Mouse (Mus musculus) heart, postnatal 0 days (tissue): ENCODE data around the gene Phkg1. TPM values are rescaled to one million over a fixed set of nuclear protein-coding genes. Genes with fewer than 3 reads are reported as not detected.

Experiments
- ATAC-seq: fragments of 200-750 bp; cut with Nextera tagmentation; 2 replicates; pipeline ENCODE4 v1.8.0; 2017; ENCODE audit warnings: low read depth, moderate number of reproducible peaks, moderate library complexity; ENCODE audit not compliant: insufficient read depth
- DNase-seq: peaks from one replicate; pipeline ENCODE4 v3.0.0-alpha.2; 2016; ENCODE audit warnings: low spot score
- H3K27ac ChIP-seq: fragments of 300-500 bp; sonication (generic); 2 replicates; pipeline ENCODE4 v1.5.1; 2014; ENCODE audit warnings: low read depth, mild to moderate bottlenecking
- H3K27me3 ChIP-seq: fragments of 300-500 bp; sonication (generic); 2 replicates; pipeline ENCODE4 v1.6.1; 2014; ENCODE audit warnings: low read length, mixed read lengths; ENCODE audit not compliant: control insufficient read depth, insufficient read depth
- H3K36me3 ChIP-seq: fragments of 300-500 bp; sonication (generic); replicated peaks from 2 replicates; pipeline ENCODE4 v1.6.1; 2014; ENCODE audit warnings: low read length, mixed read lengths; ENCODE audit not compliant: control insufficient read depth, insufficient read depth
- H3K4me1 ChIP-seq: fragments of 300-500 bp; sonication (generic); 2 replicates; pipeline ENCODE4 v1.6.1; 2014; ENCODE audit warnings: antibody characterized with exemption; ENCODE audit not compliant: control insufficient read depth, insufficient read depth
- H3K4me2 ChIP-seq: fragments of 300-500 bp; sonication (generic); 2 replicates; pipeline ENCODE4 v1.6.1; 2014; ENCODE audit warnings: low read depth, mild to moderate bottlenecking, low read length, moderate library complexity
- H3K4me3 ChIP-seq: fragments of 300-500 bp; sonication (generic); 2 replicates; pipeline ENCODE4 v1.5.1; 2014; ENCODE audit warnings: low read depth, low read length
- H3K9ac ChIP-seq: fragments of 300-500 bp; sonication (generic); replicated peaks from 2 replicates; pipeline ENCODE4 v1.6.1; 2014; ENCODE audit warnings: low read depth, low read length, mixed read lengths
- H3K9me3 ChIP-seq: fragments of 300-500 bp; sonication (generic); replicated peaks from 2 replicates; pipeline ENCODE4 v1.6.1; 2016; ENCODE audit warnings: low read length; ENCODE audit not compliant: control insufficient read depth
- CTCF ChIP-seq: IDR thresholded peaks from 2 replicates; pipeline ENCODE4 v1.5.1; 2016; ENCODE audit warnings: antibody characterized with exemption, control low read depth, low read depth
- EP300 ChIP-seq: IDR thresholded peaks from 2 replicates; pipeline ENCODE4 v1.6.1; 2016; ENCODE audit warnings: antibody characterized with exemption, low read depth
- WGBS: fragments of 180-500 bp; shearing (Covaris S2); extraction: QIAGEN DNeasy Blood & Tissue Kit; methylation state at CpG from one replicate; pipeline ENCODE4 v1.1.7; 2014; 5-methylcytosine and 5-hydroxymethylcytosine counted together
- polyA plus RNA-seq: library from polyadenylated mRNA; unstranded; fragments of >200 nt; fragmentation: Nextera tagmentation; extraction: Ambion mirVana; gene quantifications from 2 replicates; pipeline ENCODE4 v1.2.1, GENCODE M21; 2015
- total RNA-seq: library from RNA; depleted of rRNA; stranded (reverse); fragments of >200 nt; gene quantifications from 2 replicates; pipeline ENCODE4 v1.2.3, GENCODE M21; 2014; ENCODE audit warnings: low replicate concordance

Phkg1 gene
- total and polyA plus RNA-seq, 2 experiments from 2014 or later: 2.5 to 9.6 TPM

DNA sequence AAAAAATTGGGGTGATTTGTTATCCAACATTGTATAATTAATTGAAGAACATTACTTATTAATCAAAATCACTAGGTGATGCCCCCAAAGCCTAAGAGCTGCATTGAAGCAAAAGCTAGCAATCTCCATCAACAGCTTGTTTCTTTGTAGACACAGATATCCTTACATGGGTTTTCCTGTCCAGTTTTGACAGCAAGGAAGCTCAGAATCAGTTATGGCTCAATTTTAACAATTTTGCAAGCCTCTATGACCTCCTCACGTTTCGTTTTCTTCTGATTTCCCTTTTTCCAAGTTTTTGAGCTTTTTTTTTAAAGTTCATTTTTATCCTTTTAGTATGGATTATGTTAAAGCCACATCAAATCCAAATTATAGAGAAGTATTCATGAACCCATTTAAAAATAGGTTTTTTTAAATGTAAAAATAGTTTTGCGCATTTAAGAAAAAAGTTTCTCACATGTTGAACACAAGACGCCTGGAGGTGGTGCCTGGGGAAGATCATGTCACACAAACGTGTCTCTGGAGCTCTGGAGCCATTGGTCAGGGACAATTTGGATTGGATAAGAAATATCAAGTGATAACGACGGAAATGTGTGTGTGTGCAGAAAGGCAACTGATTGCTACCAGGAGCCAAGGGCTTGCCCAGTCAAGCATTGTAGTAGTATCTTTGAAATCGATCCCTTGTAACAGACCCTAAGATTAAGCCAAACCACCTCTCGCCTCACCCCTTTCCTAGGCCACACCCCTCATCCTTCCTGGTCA, 42.6 kb upstream of the Phkg1 start:
- no peaks in the 10 kb centered on the region for H3K27me3 ChIP-seq

DNA sequence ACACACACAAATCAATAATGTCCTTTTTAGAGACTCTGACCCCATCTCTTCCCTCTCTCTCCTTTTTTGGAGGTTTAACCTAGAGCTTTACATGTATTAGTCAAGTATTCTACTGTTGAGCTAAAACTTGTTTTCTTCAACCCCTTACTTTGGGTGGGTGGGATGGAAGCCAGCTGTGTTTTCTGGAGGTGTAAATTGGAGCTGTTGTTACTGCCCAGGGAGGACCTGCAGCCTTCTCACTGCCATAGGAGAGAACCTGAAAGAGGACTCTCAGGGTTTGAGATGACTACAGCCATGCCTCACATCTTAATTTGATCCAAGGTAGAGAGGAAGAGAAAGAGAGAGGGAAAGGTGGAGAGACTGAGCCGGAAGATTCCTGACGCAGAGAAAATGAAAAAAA, 41.9 kb upstream of the Phkg1 start:
- no peak for DNase-seq
- Histone ChIP-seq H3K4me3 (no peak overlapping the region), H3K27ac (no peak overlapping the region), H3K27me3 (no peaks in the 10 kb centered on the region), H3K9me3 (no peaks in the 10 kb centered on the region), H3K4me1 (peaks cover 5% of the 10 kb centered on the region; the same call in 1 of the 2 replicates), H3K4me2 (no peak overlapping the region), H3K9ac (no peak overlapping the region), H3K36me3 (no peaks in the 10 kb centered on the region; the same call in 1 of the 2 replicates)
- no peak for ATAC-seq
- 50% methylated on average over 2 of the region's 2 CpGs for WGBS
- TF ChIP-seq EP300 (no peak), CTCF (no peak)

More for the DNA sequence above, 42.6 kb upstream of the Phkg1 start:
- ATAC-seq: no peak
- H3K36me3 ChIP-seq: no peaks in the 10 kb centered on the region; the same call in 1 of the 2 replicates
- peak overlapping the region; percentile 62 for H3K4me3 ChIP-seq
- no peak overlapping the region for H3K9ac ChIP-seq
- DNase-seq: no peak
- no peak overlapping the region for H3K27ac ChIP-seq
- no peaks in the 10 kb centered on the region for H3K9me3 ChIP-seq
- H3K4me1 ChIP-seq: peaks cover 5% of the 10 kb centered on the region; the same call in 1 of the 2 replicates
- H3K4me2 ChIP-seq: peak overlapping the region; percentile 47
- TF ChIP-seq CTCF: no peak
- TF ChIP-seq EP300: 0 out of 2 replicates have a peak, but pooled peaks have one; percentile 32
- WGBS: 6% methylated on average over 9 of the region's 9 CpGs

DNA sequence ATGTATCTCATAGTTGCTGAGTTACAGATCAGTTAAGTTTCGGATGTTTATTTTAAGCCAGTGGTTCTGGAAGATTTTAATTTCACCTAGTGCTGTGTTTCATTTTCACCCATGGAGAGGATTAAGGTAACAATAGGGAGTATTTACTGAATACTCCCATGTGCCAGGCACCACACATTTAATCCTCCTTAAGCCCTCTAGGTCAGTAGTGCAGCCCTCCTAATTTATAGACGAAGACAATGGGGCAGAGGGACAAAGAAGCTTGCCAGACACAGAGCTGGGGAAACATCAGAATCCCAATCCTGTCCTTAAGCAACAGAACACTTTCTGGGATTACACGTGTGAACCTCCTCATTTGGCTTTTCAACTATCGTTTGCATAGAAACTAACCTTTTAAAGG, 38.6 kb upstream of the Phkg1 start:
- ATAC-seq: no peak

DNA sequence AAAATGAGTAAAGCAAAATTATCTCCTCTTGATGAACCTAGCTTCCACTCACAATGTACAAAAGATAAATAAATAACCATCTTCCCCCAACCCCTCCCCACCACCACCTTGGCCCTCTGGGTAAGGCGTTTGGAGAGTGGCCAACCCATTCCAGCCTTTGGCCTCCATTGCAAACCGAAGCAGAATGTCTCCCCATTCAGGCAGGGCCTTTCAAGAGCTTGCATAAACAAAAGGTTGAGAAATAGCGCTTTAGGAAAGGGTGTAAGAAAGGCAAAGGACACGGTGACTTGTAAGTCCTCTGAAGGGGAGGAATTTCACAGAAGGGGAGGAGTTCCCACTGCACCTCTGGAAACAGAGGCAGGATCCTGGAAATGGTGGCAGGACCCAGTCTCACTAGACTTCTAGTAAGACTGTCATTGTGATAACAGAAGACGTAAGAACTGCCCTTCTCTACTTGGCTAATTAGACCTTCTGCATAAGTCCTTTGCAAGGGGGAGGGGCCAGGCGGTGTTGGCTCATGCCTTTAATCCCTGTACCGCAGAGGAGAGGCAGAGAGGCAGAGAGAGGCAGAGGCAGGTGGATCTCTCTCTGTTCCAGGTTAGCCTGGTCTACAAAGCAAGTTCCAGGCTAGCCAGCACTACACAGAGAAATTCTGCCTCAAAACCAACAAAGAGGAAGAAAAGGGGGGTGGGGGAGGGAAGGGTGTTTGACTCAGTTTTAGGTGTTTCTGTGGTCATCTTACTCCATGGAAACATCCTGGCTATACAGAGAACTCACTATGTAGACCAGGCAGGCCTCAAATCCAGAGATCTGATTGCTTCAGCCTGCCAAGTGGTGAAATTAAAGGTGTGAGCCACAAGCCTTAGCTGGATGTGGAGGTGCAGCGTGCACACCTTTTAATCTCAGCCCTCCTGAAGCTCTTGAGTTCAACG, 31.8 kb upstream of the Phkg1 start:
- DNase-seq (no peak), ATAC-seq (no peak)
- H3K36me3 ChIP-seq: no peaks in the 10 kb centered on the region
- no peaks in the 10 kb centered on the region for H3K27me3 ChIP-seq
- H3K4me1 ChIP-seq: no peaks in the 10 kb centered on the region
- no peak for TF ChIP-seq EP300
- no peak for TF ChIP-seq CTCF
- no peak overlapping the region for H3K27ac ChIP-seq
- WGBS: 42% methylated on average over 9 of the region's 9 CpGs
- H3K4me2 ChIP-seq: no peak overlapping the region
- no peak overlapping the region for H3K9ac ChIP-seq
- H3K9me3 ChIP-seq: no peaks in the 10 kb centered on the region
- no peak overlapping the region for H3K4me3 ChIP-seq

More for the DNA sequence above, 38.6 kb upstream of the Phkg1 start:
- DNase-seq: no peak
- TF ChIP-seq EP300 (no peak), CTCF (no peak)
- Histone ChIP-seq H3K4me2 (no peak overlapping the region), H3K9ac (no peak overlapping the region), H3K4me1 (no peaks in the 10 kb centered on the region), H3K27ac (no peak overlapping the region), H3K36me3 (no peaks in the 10 kb centered on the region), H3K4me3 (no peak overlapping the region), H3K9me3 (no peaks in the 10 kb centered on the region), H3K27me3 (no peaks in the 10 kb centered on the region)
- 50% methylated on average over 4 of the region's 4 CpGs for WGBS

DNA sequence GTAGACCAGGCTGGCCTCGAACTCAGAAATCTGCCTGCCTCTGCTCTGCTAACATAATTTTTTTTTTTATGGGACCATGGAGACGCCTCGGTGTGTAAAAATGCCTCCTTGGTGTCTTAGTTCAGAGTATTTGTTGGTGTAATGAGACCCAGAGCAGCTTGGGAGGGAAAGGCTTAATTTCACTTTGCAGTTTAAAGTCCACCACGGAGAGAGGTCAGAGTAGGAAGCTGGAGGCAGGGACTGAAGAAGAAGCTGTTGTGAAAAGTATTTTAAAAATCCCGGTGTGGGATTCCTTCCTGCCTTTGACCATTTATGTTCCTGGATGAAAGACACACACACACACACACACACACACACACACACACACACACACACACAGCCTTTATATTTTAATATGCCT, 27.6 kb upstream of the Phkg1 start:
- no peak overlapping the region for H3K4me2 ChIP-seq

More for the DNA sequence above, 27.6 kb upstream of the Phkg1 start:
- 71% methylated on average over 5 of the region's 5 CpGs for WGBS
- Histone ChIP-seq H3K27ac (no peak overlapping the region), H3K4me3 (no peak overlapping the region), H3K9me3 (no peaks in the 10 kb centered on the region), H3K9ac (no peak overlapping the region), H3K27me3 (no peaks in the 10 kb centered on the region), H3K36me3 (no peaks in the 10 kb centered on the region), H3K4me1 (no peaks in the 10 kb centered on the region)
- ATAC-seq (no peak), DNase-seq (no peak)
- TF ChIP-seq CTCF (no peak), EP300 (no peak)
